Mouse (Mus musculus) CD4-positive, CD25-positive, alpha-beta regulatory T cell (primary cell): Measurements from ENCODE around the gene Olfr147. TPM values are rescaled to one million over a fixed set of nuclear protein-coding genes. Genes with fewer than 3 reads are reported as not detected.

Experiments
- polyA plus RNA-seq: library from polyadenylated mRNA; unstranded; fragments of 100-300 nt; shearing (Covaris generic); gene quantifications from one replicate; pipeline ENCODE4 v1.2.1, GENCODE M21; 2017

Gene Olfr147
- 0.14 TPM for polyA plus RNA-seq

GRCm38 (mm10) chr9:38401398-38401797, at the start of gene Olfr147:
Gene Olfr147, plus strand, starts transcription at chr9:38401698.

GRCm38 (mm10) chr9:38366596-38366995, 34.9 kb upstream of the Olfr147 start, which contains the start of gene Olfr250:
Gene Olfr250, plus strand, starts transcription at chr9:38366896.

GRCm38 (mm10) chr9:38376786-38377185, 24.7 kb upstream of the Olfr147 start, which contains the start of gene Olfr251:
Gene Olfr251, plus strand, starts transcription at chr9:38377086.

GRCm38 (mm10) chr9:38429155-38429554, 27.7 kb downstream of the Olfr147 start, which contains the start of gene Olfr901:
Gene Olfr901, plus strand, starts transcription at chr9:38429455.

GRCm38 (mm10) chr9:38447352-38447751, 45.9 kb downstream of the Olfr147 start, which contains the start of gene Olfr902:
Gene Olfr902, plus strand, starts transcription at chr9:38447652.

Other genes with a start within 250 kb of the Olfr147 start
- gene Olfr891, start 220.9 kb upstream of the Olfr147 start, polyA plus RNA-seq, result not detected
- not detected for gene Olfr893, start 193.3 kb upstream of the Olfr147 start, polyA plus RNA-seq
- gene Olfr894, start 183.6 kb upstream of the Olfr147 start, polyA plus RNA-seq, result not detected
- gene Olfr143, start 148.9 kb upstream of the Olfr147 start, polyA plus RNA-seq, result not detected
- not detected for gene Olfr895, start 133.8 kb upstream of the Olfr147 start, polyA plus RNA-seq
- not detected for gene Olfr896-ps1, start 110.6 kb upstream of the Olfr147 start, polyA plus RNA-seq
- 0.07 TPM for gene Olfr25, start 72.6 kb upstream of the Olfr147 start, polyA plus RNA-seq
- gene Olfr898, start 53.3 kb upstream of the Olfr147 start, polyA plus RNA-seq, result 0.12 TPM
- gene Olfr250, start 34.8 kb upstream of the Olfr147 start, polyA plus RNA-seq, result 0.06 TPM
- 0.08 TPM for gene Olfr251, start 24.6 kb upstream of the Olfr147 start, polyA plus RNA-seq
- gene Olfr901, start 27.8 kb downstream of the Olfr147 start, polyA plus RNA-seq, result not detected
- not detected for gene Olfr902, start 46.0 kb downstream of the Olfr147 start, polyA plus RNA-seq
- 0.07 TPM for gene Olfr904, start 61.4 kb downstream of the Olfr147 start, polyA plus RNA-seq
- gene Olfr905, start 69.4 kb downstream of the Olfr147 start, polyA plus RNA-seq, result 0.14 TPM
- not detected for gene Olfr906, start 85.4 kb downstream of the Olfr147 start, polyA plus RNA-seq
- gene Olfr907, start 94.1 kb downstream of the Olfr147 start, polyA plus RNA-seq, result not detected
- gene Olfr911-ps1, start 119.9 kb downstream of the Olfr147 start, polyA plus RNA-seq, result not detected
- not detected for gene Olfr910, start 136.2 kb downstream of the Olfr147 start, polyA plus RNA-seq
- 0.08 TPM for gene Olfr912, start 178.5 kb downstream of the Olfr147 start, polyA plus RNA-seq
- not detected for gene Olfr913, start 191.1 kb downstream of the Olfr147 start, polyA plus RNA-seq
- not detected for gene Olfr914, start 203.4 kb downstream of the Olfr147 start, polyA plus RNA-seq